Mouse (Mus musculus) kidney, postnatal 0 days (tissue): ENCODE measurements around the gene Wnt16. TPM values are rescaled to one million over a fixed set of nuclear protein-coding genes. Genes with fewer than 3 reads are reported as not detected.

Experiments
- ATAC-seq: fragments of 200-750 bp; cut with Nextera tagmentation; replicated peaks from 2 replicates; pipeline ENCODE4 v1.8.0; 2017; ENCODE audit warnings: low read depth, moderate number of reproducible peaks, moderate TSS enrichment, moderate library complexity; ENCODE audit not compliant: low FRiP score
- DNase-seq: peaks from one replicate; pipeline ENCODE4 v3.0.0-alpha.2; 2016; ENCODE audit warnings: low spot score
- H3K27ac ChIP-seq: fragments of 300-500 bp; sonication (generic); 2 replicates; pipeline ENCODE4 v1.5.1; 2014; ENCODE audit warnings: mild to moderate bottlenecking
- H3K27me3 ChIP-seq: fragments of 300-500 bp; sonication (generic); 2 replicates; pipeline ENCODE4 v1.6.1; 2014; ENCODE audit warnings: low read length, mixed read lengths; ENCODE audit not compliant: insufficient read depth
- H3K36me3 ChIP-seq: fragments of 300-500 bp; sonication (generic); 2 replicates; pipeline ENCODE4 v1.6.1; 2014; ENCODE audit warnings: low read length, mixed read lengths; ENCODE audit not compliant: insufficient read depth
- H3K4me1 ChIP-seq: fragments of 300-500 bp; sonication (generic); replicated peaks from 2 replicates; pipeline ENCODE4 v1.6.1; 2014; ENCODE audit warnings: antibody characterized with exemption, low read length, mixed read lengths; ENCODE audit not compliant: insufficient read depth
- H3K4me2 ChIP-seq: fragments of 300-500 bp; sonication (generic); 2 replicates; pipeline ENCODE4 v1.6.1; 2014; ENCODE audit warnings: mild to moderate bottlenecking, low read length, moderate library complexity, mixed read lengths
- H3K4me3 ChIP-seq: fragments of 300-500 bp; sonication (generic); replicated peaks from 2 replicates; pipeline ENCODE4 v1.5.1; 2014; ENCODE audit warnings: low read depth, low read length
- H3K9ac ChIP-seq: fragments of 300-500 bp; sonication (generic); 2 replicates; pipeline ENCODE4 v1.6.1; 2014; ENCODE audit warnings: low read depth, low read length
- H3K9me3 ChIP-seq: fragments of 300-500 bp; sonication (generic); replicated peaks from 2 replicates; pipeline ENCODE4 v1.6.1; 2016; ENCODE audit warnings: low read length, inconsistent platforms, mixed read lengths
- CTCF ChIP-seq: IDR thresholded peaks from 2 replicates; pipeline ENCODE4 v1.5.1; 2016; ENCODE audit warnings: antibody characterized with exemption, low read depth, mild to moderate bottlenecking, moderate library complexity
- WGBS: fragments of 180-500 bp; shearing (Covaris S2); extraction: QIAGEN DNeasy Blood & Tissue Kit; methylation state at CpG from one replicate; pipeline ENCODE4 v1.1.7; 2014; 5-methylcytosine and 5-hydroxymethylcytosine counted together
- polyA plus RNA-seq: library from polyadenylated mRNA; unstranded; fragments of >200 nt; fragmentation: Nextera tagmentation; extraction: Ambion mirVana; gene quantifications from 2 replicates; pipeline ENCODE4 v1.2.1, GENCODE M21; 2015

The Wnt16 gene
- polyA plus RNA-seq, 1 experiment from 2014 or later: 1.1 TPM

GRCm38 (mm10) chr6:22288737-22289460, 872 bp downstream of the Wnt16 start:
- peak; percentile 51 for TF ChIP-seq CTCF
- ATAC-seq (peak; percentile 61), DNase-seq (peak; percentile 33)
- Histone ChIP-seq H3K27ac (no peak overlapping the region), H3K9me3 (no peaks in the 10 kb centered on the region), H3K4me1 (0 out of 2 replicates have a peak, but pooled peaks cover 8% of the 10 kb centered on the region), H3K9ac (no peak overlapping the region), H3K27me3 (peaks cover 28% of the 10 kb centered on the region), H3K4me2 (peak overlapping the region; percentile 50), H3K36me3 (no peaks in the 10 kb centered on the region), H3K4me3 (peak overlapping the region; percentile 33)
- 1% methylated on average over 38 of the region's 38 CpGs for WGBS

GRCm38 (mm10) chr6:22289461-22290021, 1.5 kb downstream of the Wnt16 start:
- 0 out of 2 replicates have a peak, but pooled peaks cover 8% of the 10 kb centered on the region for H3K4me1 ChIP-seq
- no peaks in the 10 kb centered on the region for H3K36me3 ChIP-seq
- no peak overlapping the region for H3K27ac ChIP-seq
- DNase-seq (no peak), ATAC-seq (no peak)
- H3K27me3 ChIP-seq: peaks cover 28% of the 10 kb centered on the region
- no peak overlapping the region for H3K9ac ChIP-seq
- 2% methylated on average over 21 of the region's 21 CpGs for WGBS
- peak overlapping the region; percentile 33 for H3K4me3 ChIP-seq
- TF ChIP-seq CTCF: no peak
- H3K9me3 ChIP-seq: no peaks in the 10 kb centered on the region
- peak overlapping the region; percentile 50 for H3K4me2 ChIP-seq

DNA sequence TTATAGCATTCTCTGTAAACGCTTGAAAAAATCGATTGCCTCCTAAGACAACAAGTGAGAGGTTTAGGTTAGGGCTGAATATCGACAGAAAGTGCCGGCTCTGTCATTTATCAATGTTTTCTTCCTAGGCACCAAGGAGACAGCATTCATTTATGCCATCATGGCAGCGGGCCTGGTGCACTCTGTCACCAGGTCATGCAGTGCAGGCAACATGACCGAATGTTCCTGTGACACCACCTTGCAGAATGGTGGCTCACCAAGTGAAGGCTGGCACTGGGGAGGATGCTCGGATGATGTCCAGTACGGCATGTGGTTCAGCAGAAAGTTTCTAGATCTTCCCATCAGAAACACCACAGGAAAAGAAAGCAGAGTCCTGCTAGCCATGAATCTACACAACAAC, 2.8 kb downstream of the Wnt16 start:
- Histone ChIP-seq H3K4me1 (0 out of 2 replicates have a peak, but pooled peaks cover 8% of the 10 kb centered on the region), H3K4me3 (no peak overlapping the region), H3K27ac (no peak overlapping the region), H3K27me3 (peaks cover 28% of the 10 kb centered on the region), H3K36me3 (no peaks in the 10 kb centered on the region), H3K9me3 (no peaks in the 10 kb centered on the region), H3K4me2 (no peak overlapping the region), H3K9ac (no peak overlapping the region)
- DNase-seq: no peak
- 80% methylated on average over 8 of the region's 8 CpGs for WGBS
- no peak for ATAC-seq
- TF ChIP-seq CTCF: no peak

DNA sequence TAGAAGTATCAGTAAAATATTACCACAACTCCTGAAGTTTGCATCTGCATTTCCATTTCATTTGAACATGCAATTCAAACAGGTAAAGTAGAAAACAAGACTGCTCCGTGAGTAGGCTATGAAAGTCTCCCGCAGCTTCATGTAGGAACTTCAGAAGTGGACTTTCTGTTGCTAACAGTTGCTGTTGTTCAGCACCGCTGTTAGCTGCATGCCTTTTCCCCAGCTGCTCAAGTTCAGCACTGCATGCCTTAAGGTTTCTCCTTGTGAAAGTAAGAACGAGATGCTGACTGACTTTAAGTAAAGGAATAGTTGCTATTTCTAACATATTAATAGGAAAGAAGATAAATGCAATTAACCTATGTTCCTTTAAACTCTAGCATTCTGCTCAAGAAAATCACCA, 4.0 kb downstream of the Wnt16 start:
- DNase-seq: peak; percentile 44
- 33% methylated on average over 4 of the region's 4 CpGs for WGBS
- ATAC-seq: no peak

GRCm38 (mm10) chr6:22293922-22294321, 5.9 kb downstream of the Wnt16 start:
- WGBS: 73% methylated on average over 3 of the region's 3 CpGs
- no peak overlapping the region for H3K27ac ChIP-seq
- no peaks in the 10 kb centered on the region for H3K9me3 ChIP-seq
- no peaks in the 10 kb centered on the region for H3K36me3 ChIP-seq
- peaks cover 10% of the 10 kb centered on the region for H3K27me3 ChIP-seq
- no peak for TF ChIP-seq CTCF
- H3K4me3 ChIP-seq: no peak overlapping the region
- ATAC-seq (no peak), DNase-seq (no peak)
- H3K4me1 ChIP-seq: 0 out of 2 replicates have a peak, but pooled peaks cover 4% of the 10 kb centered on the region
- H3K9ac ChIP-seq: no peak overlapping the region
- H3K4me2 ChIP-seq: no peak overlapping the region

More for the DNA sequence above, 4.0 kb downstream of the Wnt16 start:
- Histone ChIP-seq H3K27ac (no peak overlapping the region), H3K9ac (no peak overlapping the region), H3K27me3 (peaks cover 26% of the 10 kb centered on the region), H3K4me2 (no peak overlapping the region), H3K4me1 (0 out of 2 replicates have a peak, but pooled peaks cover 8% of the 10 kb centered on the region), H3K36me3 (no peaks in the 10 kb centered on the region), H3K4me3 (no peak overlapping the region), H3K9me3 (no peaks in the 10 kb centered on the region)
- TF ChIP-seq CTCF: no peak

DNA sequence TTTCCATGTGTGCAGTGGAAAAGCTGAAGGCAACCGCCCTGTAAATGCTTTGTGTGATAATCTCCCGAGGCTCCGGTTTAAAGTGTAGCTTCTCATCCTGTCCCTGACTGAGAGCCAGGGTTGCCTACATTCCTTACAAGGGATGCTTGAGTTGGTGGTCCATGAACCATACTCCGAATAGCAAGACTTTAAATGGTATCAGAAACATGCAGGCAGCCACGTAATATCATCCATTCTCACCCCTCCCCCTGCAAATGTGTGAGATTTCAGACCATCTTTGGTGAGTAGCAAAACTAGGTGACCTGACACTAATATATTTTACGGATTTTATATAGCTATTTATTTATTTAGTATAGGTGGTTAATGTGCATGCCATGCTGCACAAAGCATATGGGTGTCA, 9.0 kb downstream of the Wnt16 start:
- H3K36me3 ChIP-seq: no peaks in the 10 kb centered on the region
- H3K4me1 ChIP-seq: no peaks in the 10 kb centered on the region
- H3K27me3 ChIP-seq: no peaks in the 10 kb centered on the region
- H3K4me3 ChIP-seq: no peak overlapping the region
- no peak for TF ChIP-seq CTCF
- no peaks in the 10 kb centered on the region for H3K9me3 ChIP-seq
- no peak for DNase-seq
- H3K4me2 ChIP-seq: no peak overlapping the region
- no peak overlapping the region for H3K27ac ChIP-seq
- no peak overlapping the region for H3K9ac ChIP-seq
- WGBS: 59% methylated on average over 6 of the region's 6 CpGs
- no peak for ATAC-seq
